9 mouse cellular contexts compared by ENCODE assay signal in the genomic region with DNA sequence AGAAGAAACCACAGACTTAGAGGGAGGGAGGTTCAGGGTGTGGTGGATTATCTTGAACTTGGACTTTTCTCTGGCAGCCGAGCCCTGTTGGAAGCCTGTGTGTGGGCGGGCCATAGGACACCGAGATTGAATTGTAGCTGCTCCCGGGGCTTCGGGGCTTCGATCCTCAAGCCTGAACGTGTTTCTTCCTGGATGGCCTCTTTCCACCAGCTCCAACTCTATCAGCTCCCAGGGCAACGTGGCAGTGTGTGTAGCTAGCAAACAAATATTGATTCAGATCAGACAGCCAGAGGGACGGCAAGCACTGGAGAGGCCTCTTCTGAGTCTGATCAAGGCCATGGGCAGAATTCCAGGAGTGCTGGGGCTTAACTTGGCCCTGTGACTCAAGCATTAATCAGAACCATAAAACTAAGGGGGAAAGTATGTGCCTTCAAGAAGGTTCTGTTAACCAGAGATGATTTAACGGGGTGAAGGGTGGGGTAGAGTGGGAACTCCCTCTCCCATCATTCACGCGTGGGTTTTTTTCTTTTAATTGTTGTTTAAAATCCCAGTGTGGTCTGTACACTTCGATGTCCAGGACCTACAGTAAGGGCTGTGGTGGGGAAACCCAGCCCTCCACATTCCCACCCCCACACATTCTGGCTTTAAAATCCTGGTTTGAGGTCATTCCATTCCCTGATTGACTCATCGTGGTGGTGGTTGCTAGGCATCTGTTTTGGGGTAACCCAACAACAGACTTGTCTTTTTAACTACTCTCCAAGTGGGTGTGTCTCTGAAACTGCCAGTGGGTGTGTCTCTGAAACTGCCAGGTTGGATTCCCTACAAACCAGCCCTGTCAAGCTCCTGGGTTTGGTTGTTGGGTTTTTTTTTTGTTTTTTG. TPM values are rescaled to one million over a fixed set of nuclear protein-coding genes. Genes with fewer than 3 reads are reported as not detected.
DNase-seq lines count a peak whose midpoint lies in the region; ATAC-seq and TF ChIP-seq lines count a peak whose summit lies in the region.
"Had no signal": no experiment of that assay in that cellular context is flagged by ENCODE, and none has a peak within 500 bp of the region (broad histone marks: within the 10 kb centered on the region; RNA-seq: fewer than 3 reads in every experiment).

No protein-coding gene starts in this region.

- no peak overlapping the region for H3K4me3 ChIP-seq in forebrain, embryonic 14.5 days (ENCODE audit: low read depth, low read length)
- H3K4me3 ChIP-seq in forebrain, embryonic 15.5 days: no peak overlapping the region
- peak overlapping the region; percentile 12; the same call in 1 of the 2 replicates for H3K4me3 ChIP-seq in embryonic facial prominence, embryonic 14.5 days (ENCODE audit: low read depth, low read length)
- H3K4me3 ChIP-seq in limb, embryonic 10.5 days: no peak overlapping the region
- no peak overlapping the region for H3K4me3 ChIP-seq in midbrain, postnatal 0 days (ENCODE audit: low read depth, low read length)
- H3K4me3 ChIP-seq: megakaryocyte, embryonic 14.5 days had no signal

- 62% methylated on average over 14 of the region's 14 CpGs for WGBS in forebrain, embryonic 14.5 days
- WGBS in forebrain, embryonic 15.5 days: 57% methylated on average over 14 of the region's 14 CpGs
- 15% methylated on average over 14 of the region's 14 CpGs for WGBS in embryonic facial prominence, embryonic 14.5 days
- WGBS in limb, embryonic 10.5 days: 70% methylated on average over 14 of the region's 14 CpGs
- WGBS in midbrain, postnatal 0 days: 61% methylated on average over 14 of the region's 14 CpGs

- no peak overlapping the region for H3K4me2 ChIP-seq in forebrain, embryonic 14.5 days (ENCODE audit: low read length)
- no peak overlapping the region for H3K4me2 ChIP-seq in forebrain, embryonic 15.5 days (replicated peaks)
- peak overlapping the region; percentile 58 for H3K4me2 ChIP-seq in embryonic facial prominence, embryonic 14.5 days (ENCODE audit: low read depth, low read length)
- H3K4me2 ChIP-seq in midbrain, postnatal 0 days (ENCODE audit: low read depth, low read length, poor library complexity, severe bottlenecking): no peak overlapping the region

- no peaks in the 10 kb centered on the region for H3K9me3 ChIP-seq in forebrain, embryonic 14.5 days (replicated peaks; ENCODE audit: control insufficient read depth, low read length)
- no peaks in the 10 kb centered on the region for H3K9me3 ChIP-seq in forebrain, embryonic 15.5 days
- no peaks in the 10 kb centered on the region for H3K9me3 ChIP-seq in embryonic facial prominence, embryonic 14.5 days (ENCODE audit: control insufficient read depth, low read length)
- no peaks in the 10 kb centered on the region for H3K9me3 ChIP-seq in limb, embryonic 10.5 days (replicated peaks)
- H3K9me3 ChIP-seq in midbrain, postnatal 0 days (ENCODE audit: low read length): no peaks in the 10 kb centered on the region

- ATAC-seq in forebrain, embryonic 14.5 days: no peak
- no peak for ATAC-seq in forebrain, embryonic 15.5 days (replicated peaks)
- ATAC-seq in embryonic facial prominence, embryonic 14.5 days (ENCODE audit: low read depth): peak; percentile 48
- no peak for ATAC-seq in midbrain, postnatal 0 days (ENCODE audit: low FRiP score)

- H3K27me3 ChIP-seq in forebrain, embryonic 14.5 days (replicated peaks; ENCODE audit: control insufficient read depth, insufficient read depth, low read length): 0 out of 2 replicates have a peak, but pooled peaks cover 10% of the 10 kb centered on the region
- H3K27me3 ChIP-seq in forebrain, embryonic 15.5 days: no peaks in the 10 kb centered on the region
- no peaks in the 10 kb centered on the region for H3K27me3 ChIP-seq in embryonic facial prominence, embryonic 14.5 days (replicated peaks; ENCODE audit: control insufficient read depth, insufficient read depth, low read length)
- peaks cover 21% of the 10 kb centered on the region for H3K27me3 ChIP-seq in limb, embryonic 10.5 days (ENCODE audit: low read depth, poor library complexity, severe bottlenecking)
- peaks cover 13% of the 10 kb centered on the region for H3K27me3 ChIP-seq in midbrain, postnatal 0 days (ENCODE audit: insufficient read depth, low read length)

- no peak for TF ChIP-seq CTCF in midbrain, postnatal 0 days (IDR thresholded peaks at IDR 0.05)

- peak; percentile 43 for DNase-seq in forebrain, embryonic 14.5 days (ENCODE audit: low spot score)
- DNase-seq in embryonic facial prominence, embryonic 14.5 days (ENCODE audit: low spot score): peak; percentile 97
- DNase-seq in heart, postnatal 14 days: peak; percentile 68 to 75
- DNase-seq in limb, embryonic 10.5 days (ENCODE audit: low spot score): no peak
- DNase-seq in midbrain, postnatal 0 days (ENCODE audit: low spot score): peak; percentile 56
- DNase-seq in frontal cortex, postnatal 10 days (ENCODE audit: low spot score in 2 of 2): no peak
- no peak for DNase-seq in thymus, postnatal 4 days

- peaks cover 9% of the 10 kb centered on the region; the same call in 1 of the 2 replicates for H3K4me1 ChIP-seq in forebrain, embryonic 14.5 days (ENCODE audit: control insufficient read depth, insufficient read depth, low read length)
- peaks cover 17% of the 10 kb centered on the region for H3K4me1 ChIP-seq in forebrain, embryonic 15.5 days
- peaks cover 64% of the 10 kb centered on the region for H3K4me1 ChIP-seq in embryonic facial prominence, embryonic 14.5 days (ENCODE audit: control insufficient read depth, insufficient read depth, low read length)
- peaks cover 64% of the 10 kb centered on the region for H3K4me1 ChIP-seq in limb, embryonic 10.5 days
- H3K4me1 ChIP-seq in midbrain, postnatal 0 days (ENCODE audit: insufficient read depth, low read length): peaks cover 9% of the 10 kb centered on the region; the same call in 1 of the 2 replicates

- H3K27ac ChIP-seq in forebrain, embryonic 14.5 days (ENCODE audit: low read depth, low read length): 0 out of 2 replicates have a peak overlapping the region, but pooled peaks have one; percentile 14
- H3K27ac ChIP-seq in forebrain, embryonic 15.5 days (replicated peaks): no peak overlapping the region
- H3K27ac ChIP-seq in embryonic facial prominence, embryonic 14.5 days (replicated peaks; ENCODE audit: low read depth, low read length): peak overlapping the region; percentile 98
- H3K27ac ChIP-seq in limb, embryonic 10.5 days: peak overlapping the region; percentile 82
- peak overlapping the region; percentile 38; the same call in 1 of the 2 replicates for H3K27ac ChIP-seq in midbrain, postnatal 0 days (ENCODE audit: low read depth, low read length)

- no peak overlapping the region for H3K9ac ChIP-seq in forebrain, embryonic 14.5 days (ENCODE audit: low read length)
- no peak overlapping the region for H3K9ac ChIP-seq in forebrain, embryonic 15.5 days (replicated peaks)
- H3K9ac ChIP-seq in embryonic facial prominence, embryonic 14.5 days (ENCODE audit: low read depth, low read length): peak overlapping the region; percentile 43; the same call in 1 of the 2 replicates
- no peak overlapping the region for H3K9ac ChIP-seq in midbrain, postnatal 0 days (replicated peaks; ENCODE audit: low read length, poor library complexity, severe bottlenecking)

- H3K36me3 ChIP-seq in forebrain, embryonic 14.5 days (ENCODE audit: control insufficient read depth, insufficient read depth, low read length): no peaks in the 10 kb centered on the region
- no peaks in the 10 kb centered on the region for H3K36me3 ChIP-seq in forebrain, embryonic 15.5 days
- peaks cover 25% of the 10 kb centered on the region for H3K36me3 ChIP-seq in embryonic facial prominence, embryonic 14.5 days (ENCODE audit: control insufficient read depth, insufficient read depth, low read length)
- no peaks in the 10 kb centered on the region for H3K36me3 ChIP-seq in limb, embryonic 10.5 days
- no peaks in the 10 kb centered on the region for H3K36me3 ChIP-seq in midbrain, postnatal 0 days (ENCODE audit: insufficient read depth, low read length)

- intact Hi-C loops in heart, postnatal 14 days (cut with DNase I): loop anchor here (2.0 kb wide), 1 partner anchor 15 kb away; no protein-coding TSS in a partner anchor

RNA-seq across cellular contexts. Expression of a gene that starts 4.6 kb away (rescaled TPM):
- polyA plus RNA-seq in forebrain, embryonic 14.5 days (2014; fragmentation: Nextera tagmentation; extraction: Ambion mirVana): 109 and 118 TPM in 2 replicates
- polyA plus RNA-seq in forebrain, embryonic 15.5 days (2015; fragmentation: Nextera tagmentation; extraction: Ambion mirVana): 78.9 and 83.6 TPM in 2 replicates
- 1,306 and 1,330 TPM in 2 replicates for polyA plus RNA-seq in embryonic facial prominence, embryonic 14.5 days (2014; fragmentation: Nextera tagmentation; extraction: Ambion mirVana)
- 100 to 1,000 TPM; 119 to 146 TPM for total RNA-seq in heart, postnatal 14 days (2021)
- polyA plus RNA-seq in limb, embryonic 10.5 days (2016; fragmentation: Nextera tagmentation; extraction: Ambion mirVana): 101 and 138 TPM in 2 replicates
- 68.4 and 73.2 TPM in 2 replicates for total RNA-seq in midbrain, postnatal 0 days (2014; rRNA removed)
- 69.2 and 79.1 TPM in 2 replicates for polyA plus RNA-seq in midbrain, postnatal 0 days (2015; fragmentation: Nextera tagmentation; extraction: Ambion mirVana)

Comparison
In these comparisons a context has a peak if more than half of its experiments do, and no peak if none do; other contexts are left out.
1. DNase-seq: peak in forebrain, embryonic 14.5 days (single experiment), embryonic facial prominence, embryonic 14.5 days (single experiment), heart, postnatal 14 days (2 of 2) and midbrain, postnatal 0 days (single experiment); none in limb, embryonic 10.5 days (single experiment), frontal cortex, postnatal 10 days (0 of 2) and thymus, postnatal 4 days (single experiment).